Mouse (Mus musculus) G1E (cell line): ENCODE data around the gene Tlr13.

Source experiments
- CTCF ChIP-seq: IDR thresholded peaks from 2 replicates; pipeline ENCODE4 v1.5.1; 2012; ENCODE audit warnings: low read depth, low read length, inconsistent platforms, mixed read lengths
- GATA2 ChIP-seq: IDR thresholded peaks from 2 replicates; pipeline ENCODE4 v1.6.1; 2012; ENCODE audit warnings: low read depth, low read length, inconsistent platforms, borderline replicate concordance

- TF ChIP-seq CTCF (no peak), GATA2 (no peak)
These were observed 46.4 kb downstream of the Tlr13 start for GRCm38 (mm10) chrX:106189356-106189755.
